Comparison of ENCODE assay signal across 9 mouse cellular contexts in genomic region chr2:91950275-91951085, GRCm38 (mm10). TPM values are rescaled to one million over a fixed set of nuclear protein-coding genes. Genes with fewer than 3 reads are reported as not detected.
A peak's percentile ranks its signal among the peaks of the same experiment; 100 is the strongest.
DNase-seq lines count a peak whose midpoint lies in the region; ATAC-seq and TF ChIP-seq lines count a peak whose summit lies in the region.
"Had no signal": no experiment of that assay in that cellular context is flagged by ENCODE, and none has a peak within 500 bp of the region (broad histone marks: within the 10 kb centered on the region; RNA-seq: fewer than 3 reads in every experiment).

No protein-coding gene starts in this region.

- peak; percentile 69 for ATAC-seq in forebrain, postnatal 0 days
- ATAC-seq in hindbrain, embryonic 16.5 days = peak; percentile 44
- ATAC-seq in liver, embryonic 15.5 days (ENCODE audit: insufficient read depth) = peak; percentile 73
- ATAC-seq in neural tube, embryonic 12.5 days (ENCODE audit: low FRiP score, low read depth) = peak; percentile 22; the same call in 1 of the 2 replicates

- no peaks in the 10 kb centered on the region for H3K9me3 ChIP-seq in forebrain, postnatal 0 days (ENCODE audit: low read length)
- no peaks in the 10 kb centered on the region for H3K9me3 ChIP-seq in hindbrain, embryonic 16.5 days (ENCODE audit: control insufficient read depth, low read length)
- no peaks in the 10 kb centered on the region for H3K9me3 ChIP-seq in liver, embryonic 15.5 days (replicated peaks)
- H3K9me3 ChIP-seq in neural tube, embryonic 12.5 days = no peaks in the 10 kb centered on the region

- 0 out of 2 replicates have a peak overlapping the region, but pooled peaks have one; percentile 59 for H3K27ac ChIP-seq in forebrain, postnatal 0 days (ENCODE audit: low read depth, low read length)
- H3K27ac ChIP-seq in hindbrain, embryonic 16.5 days (ENCODE audit: low read depth, low read length) = peak overlapping the region; percentile 66
- peak overlapping the region; percentile 90 for H3K27ac ChIP-seq in liver, embryonic 15.5 days (replicated peaks)
- peak overlapping the region; percentile 33; the same call in 1 of the 2 replicates for H3K27ac ChIP-seq in neural tube, embryonic 12.5 days

- H3K4me1 ChIP-seq in forebrain, postnatal 0 days (ENCODE audit: insufficient read depth) = peaks cover 8% of the 10 kb centered on the region
- peaks cover 37% of the 10 kb centered on the region for H3K4me1 ChIP-seq in hindbrain, embryonic 16.5 days (ENCODE audit: control insufficient read depth, insufficient read depth, low read depth, low read length)
- H3K4me1 ChIP-seq in liver, embryonic 15.5 days (replicated peaks) = peaks cover 99% of the 10 kb centered on the region
- H3K4me1 ChIP-seq in neural tube, embryonic 12.5 days = peaks cover 56% of the 10 kb centered on the region

- H3K27me3 ChIP-seq in forebrain, postnatal 0 days (ENCODE audit: insufficient read depth, low read length) = no peaks in the 10 kb centered on the region
- H3K27me3 ChIP-seq in hindbrain, embryonic 16.5 days (replicated peaks; ENCODE audit: control insufficient read depth, insufficient read depth, low read length) = no peaks in the 10 kb centered on the region
- H3K27me3 ChIP-seq in liver, embryonic 15.5 days = no peaks in the 10 kb centered on the region
- H3K27me3 ChIP-seq in neural tube, embryonic 12.5 days (replicated peaks) = no peaks in the 10 kb centered on the region

- no peak for TF ChIP-seq CTCF in forebrain, postnatal 0 days (IDR thresholded peaks at IDR 0.05; ENCODE audit: low read depth)

- peak overlapping the region; percentile 26 for H3K4me2 ChIP-seq in forebrain, postnatal 0 days (ENCODE audit: low read depth)
- H3K4me2 ChIP-seq in hindbrain, embryonic 16.5 days (ENCODE audit: low read length) = peak overlapping the region; percentile 12
- peak overlapping the region; percentile 83 for H3K4me2 ChIP-seq in liver, embryonic 15.5 days
- H3K4me2 ChIP-seq in neural tube, embryonic 12.5 days (replicated peaks) = peak overlapping the region; percentile 45

- H3K36me3 ChIP-seq in forebrain, postnatal 0 days (ENCODE audit: insufficient read depth) = no peaks in the 10 kb centered on the region
- no peaks in the 10 kb centered on the region for H3K36me3 ChIP-seq in hindbrain, embryonic 16.5 days (ENCODE audit: control insufficient read depth, insufficient read depth, low read length)
- H3K36me3 ChIP-seq in liver, embryonic 15.5 days (replicated peaks) = peaks cover 5% of the 10 kb centered on the region
- no peaks in the 10 kb centered on the region for H3K36me3 ChIP-seq in neural tube, embryonic 12.5 days

- 0 out of 2 replicates have a peak overlapping the region, but pooled peaks have one; percentile 37 for H3K9ac ChIP-seq in forebrain, postnatal 0 days
- peak overlapping the region; percentile 47; the same call in 1 of the 2 replicates for H3K9ac ChIP-seq in hindbrain, embryonic 16.5 days (ENCODE audit: low read depth, low read length)
- peak overlapping the region; percentile 66 for H3K9ac ChIP-seq in liver, embryonic 15.5 days
- H3K9ac ChIP-seq in neural tube, embryonic 12.5 days = peak overlapping the region; percentile 46

- no peak overlapping the region for H3K4me3 ChIP-seq in forebrain, postnatal 0 days (ENCODE audit: low read depth, low read length)
- no peak overlapping the region for H3K4me3 ChIP-seq in hindbrain, embryonic 16.5 days (ENCODE audit: low read length)
- H3K4me3 ChIP-seq in liver, embryonic 15.5 days (replicated peaks) = peak overlapping the region; percentile 54
- no peak overlapping the region for H3K4me3 ChIP-seq in neural tube, embryonic 12.5 days

- 16% methylated on average over 15 of the region's 15 CpGs for WGBS in forebrain, postnatal 0 days
- WGBS in hindbrain, embryonic 16.5 days = 12% methylated on average over 15 of the region's 15 CpGs
- 4% methylated on average over 15 of the region's 15 CpGs for WGBS in liver, embryonic 15.5 days (ENCODE audit: insufficient replicate concordance)
- WGBS in neural tube, embryonic 12.5 days = 13% methylated on average over 15 of the region's 15 CpGs

- DNase-seq in adrenal gland, postnatal 14 days = peak; percentile 71
- no peak for DNase-seq in adrenal gland, adult 2 months
- peak; percentile 76 for DNase-seq in cerebellum, adult 11 months
- no peak for DNase-seq in forebrain, postnatal 0 days
- DNase-seq in right cerebral cortex, postnatal 14 days = no peak

RNA-seq across cellular contexts. Expression of gene Gm9821, which starts 5.0 kb away (rescaled TPM):
- total RNA-seq in adrenal gland, postnatal 14 days (2021) = not detected in 2 replicates
- not detected for total RNA-seq in adrenal gland, adult 2 months (2021)
- not detected in 2 replicates for polyA plus RNA-seq in adrenal gland, adult 2 months (2012; rRNA removed)
- not detected in 2 replicates for total RNA-seq in forebrain, postnatal 0 days (2014; rRNA removed)
- not detected in 2 replicates for polyA plus RNA-seq in forebrain, postnatal 0 days (2015; fragmentation: Nextera tagmentation; extraction: Ambion mirVana)
- 0.16 and 0.29 TPM in 2 replicates for polyA plus RNA-seq in hindbrain, embryonic 16.5 days (2015; fragmentation: Nextera tagmentation; extraction: Ambion mirVana)
- polyA plus RNA-seq in liver, embryonic 15.5 days (2015; fragmentation: Nextera tagmentation; extraction: Ambion mirVana) = 0.89 and 1.1 TPM in 2 replicates
- polyA plus RNA-seq in neural tube, embryonic 12.5 days (2016; fragmentation: Nextera tagmentation; extraction: Ambion mirVana) = 0.29 and 0.32 TPM in 2 replicates
- total RNA-seq: layer of hippocampus, postnatal 36 days had no signal

RNA-seq across cellular contexts. Expression of gene Mdk, which starts 18.4 kb away (rescaled TPM):
- 14.6 and 17.5 TPM in 2 replicates for total RNA-seq in adrenal gland, postnatal 14 days (2021)
- 1 to 10 TPM; 6.0 to 8.0 TPM for total RNA-seq in adrenal gland, adult 2 months (2021)
- 1.3 and 2.1 TPM in 2 replicates for polyA plus RNA-seq in adrenal gland, adult 2 months (2012; rRNA removed)
- 74.2 and 75.5 TPM in 2 replicates for total RNA-seq in forebrain, postnatal 0 days (2014; rRNA removed)
- 121 and 162 TPM in 2 replicates for polyA plus RNA-seq in forebrain, postnatal 0 days (2015; fragmentation: Nextera tagmentation; extraction: Ambion mirVana)
- polyA plus RNA-seq in hindbrain, embryonic 16.5 days (2015; fragmentation: Nextera tagmentation; extraction: Ambion mirVana) = 160 and 182 TPM in 2 replicates
- 15.2 and 17.1 TPM in 2 replicates for polyA plus RNA-seq in liver, embryonic 15.5 days (2015; fragmentation: Nextera tagmentation; extraction: Ambion mirVana)
- polyA plus RNA-seq in neural tube, embryonic 12.5 days (2016; fragmentation: Nextera tagmentation; extraction: Ambion mirVana) = 774 and 775 TPM in 2 replicates

RNA-seq across cellular contexts. Expression of gene Chrm4, which starts 23.4 kb away (rescaled TPM):
- 1.2 and 1.5 TPM in 2 replicates for total RNA-seq in adrenal gland, postnatal 14 days (2021)
- total RNA-seq in adrenal gland, adult 2 months (2021) = 1 to 10 TPM; 2.1 to 3.1 TPM
- 0.28 and 0.49 TPM in 2 replicates for polyA plus RNA-seq in adrenal gland, adult 2 months (2012; rRNA removed)
- total RNA-seq in forebrain, postnatal 0 days (2014; rRNA removed) = 4.0 and 7.0 TPM in 2 replicates
- 1.1 and 1.3 TPM in 2 replicates for polyA plus RNA-seq in forebrain, postnatal 0 days (2015; fragmentation: Nextera tagmentation; extraction: Ambion mirVana)
- 1.5 TPM in 2 replicates for polyA plus RNA-seq in hindbrain, embryonic 16.5 days (2015; fragmentation: Nextera tagmentation; extraction: Ambion mirVana)
- 0.13 TPM in 1 of 2 replicates, not detected in the other for polyA plus RNA-seq in liver, embryonic 15.5 days (2015; fragmentation: Nextera tagmentation; extraction: Ambion mirVana)
- polyA plus RNA-seq in neural tube, embryonic 12.5 days (2016; fragmentation: Nextera tagmentation; extraction: Ambion mirVana) = 0.50 and 0.96 TPM in 2 replicates

RNA-seq across cellular contexts. Expression of gene Dgkz, which starts 25.2 kb away (rescaled TPM):
- 56.4 and 79.0 TPM in 2 replicates for total RNA-seq in adrenal gland, postnatal 14 days (2021)
- total RNA-seq in adrenal gland, adult 2 months (2021) = 10 to 100 TPM; 37.8 to 57.6 TPM
- 108 and 122 TPM in 2 replicates for polyA plus RNA-seq in adrenal gland, adult 2 months (2012; rRNA removed)
- total RNA-seq in forebrain, postnatal 0 days (2014; rRNA removed) = 112 and 116 TPM in 2 replicates
- 29.1 and 31.4 TPM in 2 replicates for polyA plus RNA-seq in forebrain, postnatal 0 days (2015; fragmentation: Nextera tagmentation; extraction: Ambion mirVana)
- polyA plus RNA-seq in hindbrain, embryonic 16.5 days (2015; fragmentation: Nextera tagmentation; extraction: Ambion mirVana) = 32.3 and 37.5 TPM in 2 replicates
- 21.2 and 26.6 TPM in 2 replicates for polyA plus RNA-seq in liver, embryonic 15.5 days (2015; fragmentation: Nextera tagmentation; extraction: Ambion mirVana)
- polyA plus RNA-seq in neural tube, embryonic 12.5 days (2016; fragmentation: Nextera tagmentation; extraction: Ambion mirVana) = 36.0 and 41.6 TPM in 2 replicates

Comparison
In these comparisons a context has a peak if more than half of its experiments do, and no peak if none do; other contexts are left out.
1. DNase-seq: peak in adrenal gland, postnatal 14 days (single experiment) and cerebellum, adult 11 months (single experiment); none in adrenal gland, adult 2 months (single experiment), forebrain, postnatal 0 days (single experiment) and right cerebral cortex, postnatal 14 days (single experiment).
2. ATAC-seq: peak in every context shown above with its lines; median percentile 73 in liver, embryonic 15.5 days; 69 in forebrain, postnatal 0 days; 44 in hindbrain, embryonic 16.5 days; 22 in neural tube, embryonic 12.5 days.
3. H3K27ac ChIP-seq: peak in every context shown above with its lines; median percentile 90 in liver, embryonic 15.5 days; 66 in hindbrain, embryonic 16.5 days; 59 in forebrain, postnatal 0 days; 33 in neural tube, embryonic 12.5 days.
4. H3K4me2 ChIP-seq: peak in every context shown above with its lines; median percentile 83 in liver, embryonic 15.5 days; 45 in neural tube, embryonic 12.5 days; 26 in forebrain, postnatal 0 days; 12 in hindbrain, embryonic 16.5 days.
5. Peak in every context shown above with its lines, with median percentiles within 50 percentile points of each other: H3K9ac ChIP-seq.